Mouse (Mus musculus) bone marrow, adult 2 months (tissue): Measurements from ENCODE around the gene Prcp.

Experiments used
- CTCF ChIP-seq: fragments of 200-500 bp; IDR thresholded peaks from 2 replicates; pipeline ENCODE4 v1.5.1; 2011; ENCODE audit warnings: low read length, control low read depth; ENCODE audit not compliant: control insufficient read depth, insufficient read depth
- POLR2A ChIP-seq: fragments of 200-500 bp; IDR thresholded peaks from 2 replicates; pipeline ENCODE4 v1.6.1; 2011; ENCODE audit warnings: low read depth, mild to moderate bottlenecking, control low read depth, low read length, borderline replicate concordance; ENCODE audit not compliant: control insufficient read depth

DNA sequence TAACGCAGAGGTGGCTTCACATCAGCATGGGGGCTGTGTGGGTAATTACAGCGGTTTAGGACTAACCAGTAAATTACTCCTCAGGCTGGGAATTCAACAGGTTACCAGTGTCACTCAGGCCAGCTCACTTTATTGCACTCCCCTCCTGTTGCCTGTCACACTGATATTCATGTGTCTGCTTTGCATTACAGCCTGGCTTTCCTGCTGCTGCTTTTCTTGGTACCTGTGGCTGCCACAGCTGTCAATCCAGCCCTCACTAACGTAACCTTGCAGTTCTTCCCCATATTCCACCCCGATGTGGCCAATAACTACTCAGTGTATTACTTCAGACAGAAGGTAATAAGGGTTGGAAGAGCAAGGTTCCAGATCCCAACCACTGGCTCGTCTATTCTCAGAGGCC is 65.5 kb downstream of the Prcp start:
- TF ChIP-seq CTCF (no peak), POLR2A (no peak)
